Mouse (Mus musculus) ovary, postnatal 14 days (tissue): Measurements from ENCODE around the gene Acvrl1.

Source experiments
- DNase-seq: peaks from one replicate; pipeline ENCODE4 v3.0.0; 2022; ENCODE audit warnings: low spot score

Gene Acvrl1

DNA sequence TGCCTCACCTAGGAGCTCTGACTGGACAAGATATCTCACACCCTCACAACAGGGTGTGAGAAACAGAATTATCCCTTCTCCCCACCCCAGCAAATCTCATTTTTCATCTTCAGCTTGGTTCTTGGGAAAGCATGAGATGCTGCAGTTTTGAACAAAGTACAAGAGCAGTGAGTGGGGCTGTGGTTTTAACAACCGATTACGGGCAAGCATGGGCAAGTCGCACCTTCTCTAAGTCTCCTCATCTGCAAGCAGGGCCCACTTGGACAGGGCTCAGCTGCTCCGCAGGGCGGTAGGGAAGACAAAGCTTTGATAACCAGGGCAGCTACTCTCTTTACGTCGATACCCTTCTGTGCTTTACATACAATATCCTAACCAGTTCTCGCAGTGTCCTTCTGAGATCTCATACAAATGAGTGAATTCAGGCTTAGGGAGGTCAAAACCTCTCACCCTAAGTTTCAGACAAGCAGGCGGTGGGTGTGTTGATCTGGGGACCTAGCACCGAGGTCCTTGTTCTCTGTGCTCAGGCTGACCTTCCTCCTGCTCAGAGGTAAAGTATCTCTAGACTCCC, 42.2 kb downstream of the Acvrl1 start:
- DNase-seq = no peak

DNA sequence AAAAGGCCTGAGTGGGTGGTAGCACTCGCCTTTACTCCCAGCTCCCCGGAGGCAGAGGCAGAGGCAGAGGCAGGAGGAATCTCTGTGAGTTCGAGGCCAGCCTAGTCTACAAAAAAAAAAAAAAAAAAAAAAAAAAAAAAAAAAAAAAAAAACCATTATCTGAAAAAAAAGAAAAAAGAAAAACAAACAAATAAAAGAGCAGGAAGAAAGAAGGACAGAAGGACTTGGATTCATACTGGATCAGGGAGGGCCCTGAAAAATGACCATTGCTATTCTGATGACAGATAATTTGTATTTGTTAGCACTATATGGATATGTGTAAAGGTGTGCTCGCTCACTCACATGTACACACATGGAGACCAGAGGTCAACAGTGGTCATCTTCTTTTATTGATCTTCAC, 43.0 kb downstream of the Acvrl1 start:
- no peak for DNase-seq

DNA sequence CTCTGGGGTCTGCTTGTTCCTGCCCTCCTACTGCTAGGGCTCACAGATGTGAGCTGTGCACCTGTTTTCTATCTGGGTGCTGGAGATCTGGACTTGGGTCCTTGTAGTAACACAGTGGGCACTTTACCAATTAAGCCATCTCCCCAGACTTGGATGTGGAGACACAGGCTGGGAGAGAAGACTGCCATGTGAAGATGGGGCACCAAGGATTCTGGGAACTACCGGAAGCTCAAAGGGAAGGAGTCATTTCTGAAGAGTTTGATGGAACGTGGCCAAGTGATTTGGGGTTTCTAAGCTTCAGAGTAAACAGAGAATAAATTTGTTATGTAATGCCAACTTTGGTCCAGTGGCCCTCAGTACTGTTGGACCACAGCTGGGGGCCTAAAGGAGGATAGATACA, 43.7 kb downstream of the Acvrl1 start:
- no peak for DNase-seq

DNA sequence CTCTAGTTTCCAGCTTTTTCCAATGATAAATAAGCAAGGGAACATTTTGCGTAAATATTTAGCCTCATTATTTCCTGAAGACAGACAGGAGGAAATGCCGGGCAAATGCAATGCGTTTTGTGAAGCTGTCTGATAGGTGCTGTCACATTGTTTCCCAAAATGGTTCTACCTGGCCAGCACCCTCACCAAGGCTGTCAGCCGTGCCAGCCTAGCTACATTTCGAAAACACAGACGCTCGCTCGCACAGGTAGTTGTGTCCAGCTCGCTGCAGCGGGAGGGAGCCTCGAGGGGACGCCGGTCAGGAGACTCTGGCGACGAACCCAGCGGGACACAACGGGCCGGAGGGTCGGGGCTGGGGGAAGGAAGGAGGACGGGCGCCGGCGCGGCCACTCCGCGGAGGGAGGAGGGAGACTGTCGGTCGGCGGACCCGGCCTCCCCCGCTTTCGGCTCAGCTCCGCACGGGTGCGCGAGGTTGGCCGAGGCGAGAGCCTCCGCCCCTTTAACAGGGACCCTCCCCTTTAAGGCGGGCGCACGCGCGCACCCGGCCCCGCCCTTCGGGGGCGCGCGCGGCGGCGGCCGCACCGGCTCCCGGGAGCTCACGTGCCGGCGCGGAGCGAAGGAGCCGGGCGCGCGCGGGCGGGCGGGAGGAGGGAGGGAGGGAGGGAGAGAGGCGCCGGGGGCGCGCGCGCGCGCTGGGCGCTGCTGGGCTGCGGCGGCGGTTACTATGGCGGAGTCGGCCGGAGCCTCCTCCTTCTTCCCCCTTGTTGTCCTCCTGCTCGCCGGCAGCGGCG, 45.3 kb downstream of the Acvrl1 start, which contains the start of gene Acvr1b:
Gene Acvr1b, plus strand, starts transcription at position 647 of the 791 bp plus-strand sequence.
- DNase-seq = peak; percentile 84

DNA sequence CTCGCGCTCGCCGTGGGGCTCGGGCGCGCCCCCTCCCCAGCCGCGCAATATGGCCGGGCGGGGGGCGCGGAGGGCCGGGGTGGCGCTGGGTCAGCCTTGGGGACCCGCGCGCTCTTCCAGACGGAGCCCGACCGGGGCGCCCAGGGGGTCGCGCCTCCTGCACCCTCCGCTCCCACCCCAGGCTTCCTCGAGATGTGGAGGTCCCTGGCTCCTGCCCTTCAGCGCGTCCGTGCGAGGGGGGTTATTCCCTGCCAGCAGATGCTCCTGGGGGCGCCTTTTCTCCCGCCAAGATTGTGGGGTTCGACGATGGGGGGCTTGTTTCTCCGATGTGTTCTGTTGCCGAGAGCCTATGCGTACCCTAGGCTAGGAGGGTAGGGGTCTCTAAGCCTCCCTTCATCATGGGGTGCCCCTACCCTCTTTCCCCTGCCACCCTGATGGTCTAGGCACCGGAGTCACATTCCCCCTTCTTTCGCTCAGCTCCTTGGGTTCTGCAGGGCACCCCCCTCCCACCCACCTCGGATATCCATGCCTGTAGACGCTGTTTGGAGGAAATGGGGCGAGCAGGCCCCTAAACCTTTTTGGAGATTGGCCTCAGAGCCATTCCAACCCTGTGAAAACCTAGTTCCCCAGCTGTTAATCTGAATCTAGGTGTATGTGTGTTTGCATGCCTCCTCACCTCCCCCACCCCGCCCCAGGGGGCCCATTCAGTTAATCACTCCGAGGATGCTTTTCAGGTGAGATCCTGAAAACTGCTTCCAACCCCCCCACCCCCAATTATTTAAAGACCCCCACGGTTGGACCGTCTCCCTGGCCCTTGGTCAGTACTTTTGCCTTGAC, 46.2 kb downstream of the Acvrl1 start:
- no peak for DNase-seq

DNA sequence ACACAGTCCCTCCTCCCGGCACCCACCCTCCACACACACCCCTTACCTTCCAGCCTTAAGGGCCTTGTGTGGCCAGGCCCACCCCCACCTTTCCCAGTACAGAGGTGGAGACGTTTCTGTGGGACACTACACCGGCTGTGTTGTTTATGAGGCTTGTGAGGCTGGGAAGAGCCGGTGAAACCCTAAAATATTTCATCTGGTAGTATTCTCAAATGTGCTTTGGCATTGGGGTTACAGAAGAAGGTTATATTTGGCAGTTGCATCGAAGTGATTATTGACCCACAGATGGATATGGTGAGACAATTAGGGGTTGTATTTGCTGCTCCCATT, 46.8 kb downstream of the Acvrl1 start:
- no peak for DNase-seq

DNA sequence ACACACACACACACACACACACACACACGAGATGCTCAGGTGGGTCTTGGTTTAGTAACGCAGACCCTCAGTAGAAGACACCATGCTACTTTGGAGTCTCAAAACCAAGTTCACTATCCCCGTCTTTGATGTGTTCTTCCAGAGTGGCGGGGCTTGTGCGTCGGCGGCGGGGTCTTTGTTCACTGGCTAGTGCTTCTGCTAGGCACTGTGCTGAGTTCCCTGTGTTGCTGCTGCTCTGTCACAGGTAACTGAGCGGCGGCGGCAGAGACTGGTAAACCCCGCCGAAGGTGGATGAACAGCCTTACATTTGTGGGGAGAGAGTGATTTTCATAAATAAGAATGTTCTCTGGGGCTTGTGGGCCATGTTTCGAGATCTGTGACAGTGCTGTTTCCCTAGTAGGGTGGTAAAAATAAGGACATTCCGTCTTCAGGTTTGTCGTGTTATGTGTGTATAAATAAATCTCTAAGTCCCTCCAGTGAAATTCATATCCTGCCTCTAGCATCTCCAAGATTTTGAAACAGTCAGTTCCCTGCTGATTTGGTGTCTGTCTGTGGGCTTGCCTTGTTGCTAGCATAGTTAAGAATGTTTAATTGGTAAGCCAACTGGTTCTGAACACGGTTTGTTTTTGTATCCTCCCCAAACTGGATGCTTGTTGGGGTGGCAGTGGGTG, 47.4 kb downstream of the Acvrl1 start:
- no peak for DNase-seq

DNA sequence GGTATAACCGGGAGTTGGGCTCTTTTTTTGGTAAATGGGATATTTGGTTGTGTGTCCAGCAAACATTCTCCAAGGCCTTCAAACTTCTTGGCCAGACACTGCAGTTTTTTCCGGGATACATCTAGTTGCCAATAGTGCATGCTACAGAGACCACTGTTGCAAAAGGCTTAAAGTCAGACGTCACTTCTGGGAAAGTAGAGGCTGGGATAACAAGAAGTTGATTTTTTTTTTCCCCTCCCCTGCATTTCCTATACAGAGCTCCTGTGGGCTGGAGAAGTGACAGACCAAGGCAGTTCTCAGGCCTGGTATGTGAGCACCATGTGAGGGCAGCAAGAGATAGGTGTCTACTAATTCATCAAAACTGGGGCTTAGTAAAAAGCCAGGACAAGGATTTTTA, 48.0 kb downstream of the Acvrl1 start:
- no peak for DNase-seq

DNA sequence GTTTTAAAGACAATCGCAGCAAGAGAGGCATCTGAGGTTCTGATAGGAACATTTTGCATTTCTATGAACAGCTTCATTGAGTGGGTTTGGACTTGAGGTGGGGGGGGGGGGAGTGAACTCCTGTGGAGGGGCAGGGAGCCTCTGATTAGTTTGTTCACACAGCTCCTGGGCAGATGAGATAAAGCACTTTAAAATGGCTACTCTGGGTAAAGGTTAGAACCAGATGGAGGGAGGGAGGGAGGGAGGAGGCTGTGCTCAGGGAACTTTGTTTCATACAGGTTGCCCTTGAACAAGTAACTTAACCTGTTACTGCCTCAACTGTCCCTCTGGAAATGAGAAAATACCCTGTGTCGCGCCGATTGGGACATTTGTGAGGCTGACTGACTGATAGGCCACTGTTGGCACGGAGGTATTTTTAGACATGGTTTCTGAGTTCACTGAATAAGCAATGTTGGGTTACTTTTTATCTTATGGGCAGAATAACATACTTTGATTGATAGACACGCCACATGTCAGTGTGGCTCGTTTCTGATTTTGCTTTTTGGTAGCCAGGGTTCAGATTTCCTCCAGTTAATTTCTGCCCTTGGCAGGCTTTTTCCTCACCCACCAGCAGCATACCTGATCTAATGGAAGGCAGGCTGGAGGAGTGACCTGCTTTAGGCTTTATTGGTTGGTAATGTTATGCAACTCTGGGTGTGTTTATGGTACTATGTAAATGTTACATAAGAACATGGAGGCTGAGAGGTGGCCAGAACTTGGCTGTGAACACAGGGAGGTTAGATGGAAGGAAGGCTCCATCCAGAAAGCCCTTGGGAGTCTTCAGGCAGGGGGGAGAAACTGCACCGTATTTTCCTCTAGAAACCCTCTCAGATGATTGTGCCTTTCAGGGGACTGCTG, 48.7 kb downstream of the Acvrl1 start:
- no peak for DNase-seq

DNA sequence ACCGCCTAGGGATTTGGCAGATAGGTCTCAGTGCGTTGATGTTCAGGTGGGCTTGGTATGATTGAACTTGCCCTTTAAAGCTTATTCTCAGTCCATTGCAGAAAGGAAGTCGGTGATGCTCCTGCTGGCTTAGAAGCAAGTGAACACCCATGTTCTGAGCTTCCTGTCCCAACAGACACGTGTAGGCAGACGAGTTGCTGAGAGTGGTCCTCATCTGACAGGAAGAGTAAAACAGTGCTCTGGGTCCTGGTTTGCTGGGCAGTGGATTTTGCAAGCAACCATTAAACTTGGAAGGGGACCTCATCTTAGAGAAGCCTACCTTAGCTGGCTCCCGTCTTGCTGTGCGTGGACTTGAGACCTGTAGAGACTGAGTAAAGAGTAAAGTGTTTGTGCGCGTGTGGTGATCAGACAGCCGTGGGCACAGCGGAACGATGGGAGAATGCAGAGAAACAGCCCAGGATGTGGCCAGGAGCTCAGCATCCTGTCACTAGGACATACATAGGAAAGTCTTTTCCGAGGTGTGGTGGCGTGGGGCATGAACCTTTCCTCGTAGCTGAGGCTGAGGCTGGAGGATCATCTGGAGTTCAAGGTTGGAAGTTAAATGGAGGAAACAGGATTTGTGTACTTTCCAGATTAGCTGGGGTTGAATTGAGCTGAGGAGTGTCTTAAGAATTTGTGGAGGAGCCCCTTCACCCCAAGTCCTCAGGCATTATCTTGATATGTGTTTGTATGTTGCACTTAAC, 52.2 kb downstream of the Acvrl1 start:
- no peak for DNase-seq

DNA sequence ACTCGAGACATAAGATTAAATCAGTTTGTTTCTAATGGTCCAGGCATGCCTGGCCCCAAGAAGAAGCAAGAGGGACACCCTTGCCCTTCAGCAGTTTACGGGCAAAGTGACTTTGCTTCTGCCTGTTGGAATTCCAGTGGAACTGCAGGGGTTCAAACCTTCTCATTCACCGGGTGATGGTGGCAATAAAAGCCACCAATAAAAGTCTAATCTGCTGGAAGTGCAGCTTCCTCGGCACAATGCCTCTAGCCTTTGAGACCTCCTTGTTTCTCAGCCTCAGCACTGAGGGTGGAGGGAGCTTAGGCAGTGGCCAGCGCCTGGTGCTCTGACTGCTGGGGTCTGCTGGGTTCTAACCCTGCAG, 52.8 kb downstream of the Acvrl1 start:
- DNase-seq = no peak

DNA sequence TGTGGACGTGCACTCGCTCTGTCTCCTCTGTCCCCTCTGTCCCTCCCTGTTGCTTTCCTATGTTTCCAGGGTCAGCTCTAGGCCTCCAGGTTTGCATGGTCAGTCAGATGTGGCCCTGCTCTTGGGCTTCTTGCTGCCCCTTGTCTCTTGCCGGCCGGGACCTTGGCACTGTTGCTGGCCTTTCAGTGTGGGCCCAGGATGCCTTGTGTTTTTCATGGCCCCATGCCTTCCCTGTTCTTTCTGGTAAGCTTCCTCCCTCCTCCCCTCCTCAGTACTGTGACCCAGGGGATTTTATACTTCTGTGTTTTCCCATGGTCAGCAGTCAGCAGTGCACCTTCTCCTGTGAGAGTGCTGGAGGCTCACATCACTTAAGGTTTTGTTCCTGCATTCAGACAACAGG, 53.2 kb downstream of the Acvrl1 start:
- DNase-seq = no peak

DNA sequence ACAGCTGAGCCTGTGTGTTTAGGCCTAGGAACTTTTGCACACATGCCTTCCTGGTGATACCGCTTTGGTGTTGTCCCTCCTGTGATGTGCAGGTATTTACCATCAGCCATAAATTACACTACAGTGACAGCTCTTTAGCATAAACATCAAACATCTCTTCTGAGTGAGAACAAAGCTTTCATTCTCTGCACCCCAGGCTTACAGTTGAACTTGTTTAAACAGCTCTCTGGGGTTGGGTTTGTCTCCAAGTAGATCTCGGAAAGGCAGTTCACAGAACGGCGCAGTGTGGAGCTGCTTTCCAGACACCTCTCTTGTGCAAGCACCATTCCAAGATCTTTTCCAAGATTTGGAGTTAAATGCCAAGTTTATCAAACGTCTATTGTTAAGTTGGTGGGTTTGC, 54.4 kb downstream of the Acvrl1 start:
- DNase-seq = no peak

DNA sequence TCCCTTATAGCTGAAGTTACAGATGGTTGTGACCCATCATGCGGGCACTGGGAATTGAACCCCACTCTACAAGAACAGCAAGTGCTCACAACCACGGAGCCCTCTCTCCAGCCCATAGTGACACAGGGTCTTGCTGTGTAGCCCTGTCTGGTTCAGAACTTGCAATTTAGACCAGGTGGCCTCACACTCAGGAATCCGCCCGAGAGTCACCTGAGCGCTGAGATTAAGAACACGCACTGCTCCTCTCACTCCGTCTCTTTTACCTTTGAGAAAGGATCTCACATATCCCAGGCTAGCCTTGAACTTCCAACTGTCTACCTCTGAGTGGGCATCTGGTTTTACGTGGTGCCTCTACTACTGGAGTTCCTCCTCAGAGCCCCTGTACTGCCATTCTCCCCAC, 56.0 kb downstream of the Acvrl1 start:
- DNase-seq = no peak

DNA sequence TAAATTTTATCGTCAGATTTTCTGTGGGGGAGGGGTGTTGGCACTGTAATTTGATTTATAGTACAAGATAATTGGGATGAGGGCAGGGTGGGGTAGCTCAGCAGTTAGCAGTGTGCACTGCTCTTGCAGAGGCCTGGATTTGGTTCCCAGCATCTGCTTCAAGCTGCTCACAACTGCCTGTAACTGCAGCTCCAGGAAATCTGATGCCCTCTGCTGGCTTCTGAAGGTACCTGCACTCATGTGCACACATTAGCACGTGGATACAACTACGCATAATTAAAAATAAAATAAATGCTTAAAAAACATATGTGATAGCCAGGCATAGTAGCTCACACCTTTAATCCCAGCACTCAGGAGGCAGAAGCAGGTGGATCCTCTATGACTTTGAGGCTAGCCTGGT, 57.2 kb downstream of the Acvrl1 start:
- no peak for DNase-seq

DNA sequence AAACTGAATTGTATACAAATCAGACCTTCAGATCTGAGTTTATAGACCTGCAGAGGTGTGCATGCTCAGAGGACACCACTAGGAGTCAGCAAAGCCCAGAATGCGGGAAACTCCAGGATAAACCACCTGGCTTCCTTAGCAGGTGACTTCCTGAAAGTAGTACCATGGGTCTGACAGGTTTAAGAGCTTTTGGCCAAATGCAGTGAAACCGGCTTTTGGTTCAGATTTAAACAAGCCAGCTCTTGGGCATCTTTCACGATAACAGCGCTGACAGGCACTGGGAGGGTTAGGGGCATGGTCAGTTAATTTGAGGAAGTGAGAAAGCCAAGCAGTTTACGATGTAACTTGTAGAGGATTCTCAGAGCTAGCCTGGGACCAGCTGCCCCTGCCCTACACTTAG, 59.6 kb downstream of the Acvrl1 start:
- DNase-seq = no peak

DNA sequence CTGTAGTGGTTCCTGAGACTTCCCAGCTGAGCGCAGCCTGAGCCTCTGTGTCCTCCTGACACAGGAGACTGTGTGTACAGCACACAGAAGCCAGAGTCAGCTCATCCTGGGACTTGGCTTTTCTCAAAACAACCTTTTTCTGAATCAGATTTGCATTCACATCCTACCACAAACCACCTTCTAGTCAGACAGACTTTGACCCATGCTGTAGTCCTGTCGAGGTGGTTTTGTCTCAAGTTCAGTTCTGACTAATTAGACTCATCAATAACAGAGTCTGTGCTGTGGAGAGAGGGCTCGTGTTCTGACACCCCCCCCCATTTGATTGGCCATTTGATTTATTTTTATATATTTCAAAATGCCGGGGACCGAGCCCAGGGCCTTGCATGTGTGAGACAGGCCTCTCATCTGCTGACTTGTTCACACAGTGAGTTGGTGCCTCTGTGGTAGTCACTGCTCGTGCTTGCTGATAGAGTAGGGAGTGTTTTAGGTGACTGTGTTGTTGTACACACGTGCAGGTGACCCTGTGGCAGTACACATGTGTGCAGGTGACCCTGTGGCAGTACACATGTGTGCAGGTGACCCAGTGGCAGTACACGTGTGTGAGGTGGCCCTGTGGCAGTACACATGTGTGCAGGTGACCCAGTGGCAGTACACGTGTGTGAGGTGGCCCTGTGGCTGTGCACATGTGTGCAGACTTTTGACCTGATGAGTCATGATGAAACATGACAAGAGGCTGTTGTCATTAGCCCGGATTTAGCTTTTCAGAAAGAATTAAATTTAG, 61.8 kb downstream of the Acvrl1 start:
- DNase-seq = no peak

DNA sequence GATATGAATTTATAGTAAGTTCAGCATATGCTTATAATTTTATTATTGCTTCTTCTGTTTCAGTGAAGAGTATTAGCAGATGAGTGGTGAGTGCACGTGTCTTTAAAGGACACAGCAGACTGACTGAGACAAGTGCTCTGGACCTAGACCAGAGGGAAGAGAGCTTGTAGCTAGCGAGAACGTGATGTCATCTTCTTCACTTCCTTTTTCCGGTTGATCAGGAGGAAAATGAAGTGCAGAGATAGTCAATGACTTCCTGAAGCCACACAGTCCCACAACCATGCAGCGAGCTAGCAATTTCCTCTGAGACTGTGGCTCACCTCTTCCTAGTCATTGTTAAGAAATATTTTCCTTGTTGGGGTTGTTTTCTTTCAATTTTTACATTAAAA, 62.4 kb downstream of the Acvrl1 start:
- DNase-seq = no peak

DNA sequence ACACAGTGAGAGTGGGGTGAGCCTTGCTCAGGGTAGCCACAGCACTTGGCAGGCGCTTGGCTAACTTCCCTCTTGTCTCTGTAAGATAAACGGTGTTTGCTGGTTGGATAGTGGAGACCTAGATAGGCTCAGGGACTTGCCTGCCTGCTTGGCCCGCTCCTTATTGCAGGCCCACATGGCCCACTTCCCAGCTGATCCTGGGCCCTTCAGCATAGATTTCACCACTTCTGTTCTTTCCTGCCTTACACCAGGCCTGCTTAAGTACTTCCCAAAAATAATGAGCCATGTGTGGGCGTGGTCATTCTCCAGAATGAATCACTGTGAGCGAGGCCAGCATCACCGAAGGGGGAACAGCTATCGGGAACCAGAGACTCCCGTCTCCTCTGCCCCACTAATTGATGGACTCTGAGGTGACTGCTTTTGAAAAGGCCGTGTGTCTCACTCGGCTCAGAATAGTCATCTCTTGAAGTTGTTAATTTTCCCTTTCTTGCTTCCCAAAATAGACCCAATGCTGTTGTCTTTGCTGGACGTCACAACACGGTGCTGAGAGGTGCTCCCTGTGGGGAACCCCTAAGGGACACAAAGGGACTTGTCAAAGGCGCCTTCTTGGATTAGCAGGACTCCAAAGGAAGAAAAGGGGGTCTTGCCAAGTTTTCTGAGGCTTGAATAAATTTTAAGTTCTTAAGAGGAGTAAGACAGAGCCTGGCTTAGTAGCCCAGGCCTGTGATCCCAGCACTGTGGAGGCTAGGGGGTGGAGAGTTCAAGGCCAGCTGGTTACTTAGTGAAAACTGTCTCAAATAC, 63.3 kb downstream of the Acvrl1 start:
- DNase-seq = peak; percentile 31
